Mouse (Mus musculus): ENCODE results near the gene Espnl. TPM values are rescaled to one million over a fixed set of nuclear protein-coding genes. Genes with fewer than 3 reads are reported as not detected.

Gene Espnl
- polyA plus RNA-seq, 1 experiment from 2014 or later, result not detected

DNA sequence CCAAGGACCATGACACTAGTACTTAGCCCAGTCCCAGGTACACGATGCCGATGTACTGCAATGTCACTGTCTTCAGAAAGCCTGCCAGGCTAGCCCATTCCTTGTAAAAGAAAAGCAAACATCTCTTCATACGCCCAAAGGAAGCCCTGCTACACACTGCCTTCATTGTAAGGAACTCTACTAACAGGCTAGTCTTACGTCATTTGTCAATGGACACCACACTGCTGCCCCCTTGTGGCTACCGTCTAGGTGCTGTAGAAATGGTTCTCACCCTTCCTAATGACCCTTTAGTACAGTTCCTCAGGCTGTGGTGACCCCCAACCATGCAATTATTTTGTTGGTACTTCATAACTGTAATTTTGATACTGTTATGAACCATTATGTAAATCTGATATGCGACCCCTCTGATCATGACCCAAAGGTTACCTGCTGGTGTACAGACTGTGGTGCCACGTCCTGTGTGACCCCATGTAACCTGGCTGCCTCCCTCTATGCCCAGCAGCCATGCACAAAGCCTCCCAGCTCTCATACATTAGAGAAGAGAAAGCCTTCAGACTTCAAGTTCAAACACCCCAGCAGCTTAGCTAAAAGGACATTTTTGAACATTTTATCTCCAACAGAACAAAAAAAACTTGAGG lies 58.7 kb downstream of the Espnl start:
- no peaks in the 10 kb centered on the region for H3K9me3 ChIP-seq (ENCODE audit: low read depth, low read length)
- no peak overlapping the region for H3K4me2 ChIP-seq
- TF ChIP-seq CTCF (IDR thresholded peaks at IDR 0.05; ENCODE audit: low read depth), result peak; percentile 90
- no peaks in the 10 kb centered on the region for H3K4me1 ChIP-seq (ENCODE audit: insufficient read depth)
- peak; percentile 93 for DNase-seq
- no peaks in the 10 kb centered on the region for H3K27me3 ChIP-seq (ENCODE audit: insufficient read depth, low read length)
- WGBS, result 50% methylated on average over 7 of the region's 7 CpGs
- peak; percentile 55 for ATAC-seq (ENCODE audit: insufficient read depth)
- H3K36me3 ChIP-seq (ENCODE audit: insufficient read depth), result peaks cover 95% of the 10 kb centered on the region
- H3K27ac ChIP-seq (ENCODE audit: low read depth), result no peak overlapping the region
- H3K9ac ChIP-seq, result no peak overlapping the region
- H3K4me3 ChIP-seq (ENCODE audit: low read depth, low read length), result no peak overlapping the region

DNA sequence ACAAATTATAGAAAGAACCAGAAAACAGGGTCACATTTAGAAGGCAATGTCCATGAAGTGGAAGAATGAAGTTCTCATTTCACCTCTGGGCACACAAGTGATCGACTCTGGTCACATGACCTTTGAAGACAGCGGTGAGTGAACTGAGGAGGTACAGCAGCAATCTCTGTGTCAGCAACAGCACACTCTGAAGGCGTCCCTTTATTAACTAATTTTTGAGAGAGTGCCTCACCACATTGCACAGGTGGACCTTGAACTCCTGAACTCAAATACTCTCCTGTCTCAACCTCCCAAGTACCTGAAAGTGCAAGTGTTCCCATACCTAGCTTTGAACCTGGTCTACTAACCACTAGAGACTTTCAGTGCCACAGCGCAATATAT lies 59.2 kb downstream of the Espnl start:
- no peaks in the 10 kb centered on the region for H3K4me1 ChIP-seq (ENCODE audit: insufficient read depth)
- H3K9ac ChIP-seq, result no peak overlapping the region
- no peak overlapping the region for H3K4me3 ChIP-seq (ENCODE audit: low read depth, low read length)
- no peak for DNase-seq
- TF ChIP-seq CTCF (IDR thresholded peaks at IDR 0.05; ENCODE audit: low read depth), result no peak
- no peaks in the 10 kb centered on the region for H3K9me3 ChIP-seq (ENCODE audit: low read depth, low read length)
- H3K27me3 ChIP-seq (ENCODE audit: insufficient read depth, low read length), result no peaks in the 10 kb centered on the region
- H3K36me3 ChIP-seq (ENCODE audit: insufficient read depth), result peaks cover 94% of the 10 kb centered on the region
- WGBS, result 93% methylated on average over 4 of the region's 4 CpGs
- no peak for ATAC-seq (ENCODE audit: insufficient read depth)
- no peak overlapping the region for H3K4me2 ChIP-seq
- H3K27ac ChIP-seq (ENCODE audit: low read depth), result no peak overlapping the region

DNA sequence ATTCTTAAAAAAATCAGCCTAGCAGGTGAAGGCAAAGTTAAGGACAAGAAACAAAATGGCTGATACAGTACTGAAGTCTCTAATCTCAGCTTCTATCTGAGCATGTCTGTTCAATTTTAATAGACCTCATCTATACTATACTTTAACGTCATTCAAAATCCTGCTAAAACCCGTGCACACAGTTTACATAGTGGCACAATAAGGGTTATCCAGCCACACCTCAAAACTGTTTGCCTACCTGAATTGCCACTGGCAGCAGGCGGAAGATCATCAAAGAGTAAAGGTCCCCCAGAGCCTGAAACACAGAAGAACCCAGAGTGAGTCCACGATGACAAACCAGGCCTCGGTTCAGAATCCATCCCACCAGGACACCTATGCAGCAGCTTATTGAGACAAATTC lies 68.5 kb downstream of the Espnl start:
- Histone ChIP-seq H3K4me1 (ENCODE audit: insufficient read depth) (no peaks in the 10 kb centered on the region), H3K27ac (ENCODE audit: low read depth) (no peak overlapping the region), H3K4me3 (ENCODE audit: low read depth, low read length) (no peak overlapping the region), H3K36me3 (ENCODE audit: insufficient read depth) (peaks cover 74% of the 10 kb centered on the region), H3K9ac (no peak overlapping the region), H3K9me3 (ENCODE audit: low read depth, low read length) (no peaks in the 10 kb centered on the region), H3K4me2 (no peak overlapping the region), H3K27me3 (ENCODE audit: insufficient read depth, low read length) (no peaks in the 10 kb centered on the region)
- DNase-seq (no peak), ATAC-seq (ENCODE audit: insufficient read depth) (no peak)
- WGBS, result 86% methylated on average over 5 of the region's 5 CpGs
- TF ChIP-seq CTCF (IDR thresholded peaks at IDR 0.05; ENCODE audit: low read depth), result no peak

DNA sequence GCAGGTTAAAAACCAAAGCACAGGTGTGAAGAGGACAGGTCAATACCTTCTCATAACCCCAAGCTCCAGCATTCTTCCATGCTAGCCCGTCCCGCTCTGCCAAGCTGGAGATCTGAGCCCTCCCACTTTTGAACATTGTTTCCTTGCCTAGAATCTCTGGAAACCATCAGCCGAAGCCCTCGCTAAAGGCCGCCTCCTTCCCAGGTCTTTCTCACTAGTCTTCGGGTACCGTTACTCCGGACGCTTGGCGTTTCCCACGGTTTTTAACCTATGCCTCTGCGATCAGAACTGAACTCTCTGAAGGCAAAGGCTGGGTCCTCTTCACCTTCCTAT lies 76.0 kb downstream of the Espnl start:
- peaks cover 13% of the 10 kb centered on the region; the same call in 1 of the 2 replicates for H3K4me1 ChIP-seq (ENCODE audit: insufficient read depth)
- no peak for TF ChIP-seq CTCF (IDR thresholded peaks at IDR 0.05; ENCODE audit: low read depth)
- WGBS, result under 1% methylated on average over 12 of the region's 12 CpGs
- peaks cover 20% of the 10 kb centered on the region; the same call in 1 of the 2 replicates for H3K36me3 ChIP-seq (ENCODE audit: insufficient read depth)
- no peak for DNase-seq
- peak overlapping the region; percentile 93 for H3K4me2 ChIP-seq
- peak overlapping the region; percentile 89 for H3K4me3 ChIP-seq (ENCODE audit: low read depth, low read length)
- no peaks in the 10 kb centered on the region for H3K9me3 ChIP-seq (ENCODE audit: low read depth, low read length)
- H3K27ac ChIP-seq (ENCODE audit: low read depth), result peak overlapping the region; percentile 82; the same call in 1 of the 2 replicates
- H3K27me3 ChIP-seq (ENCODE audit: insufficient read depth, low read length), result no peaks in the 10 kb centered on the region
- peak overlapping the region; percentile 89 for H3K9ac ChIP-seq
- ATAC-seq (ENCODE audit: insufficient read depth), result no peak

Other genes with a start within 250 kb of the Espnl start
- 1.2 and 2.2 TPM in 2 replicates for gene Rbm44, start 177.0 kb upstream of the Espnl start, polyA plus RNA-seq (2014; fragmentation: Nextera tagmentation; extraction: Ambion mirVana)
- gene Ramp1, start 142.3 kb upstream of the Espnl start, polyA plus RNA-seq (2014; fragmentation: Nextera tagmentation; extraction: Ambion mirVana), result 5.0 and 7.4 TPM in 2 replicates
- gene Ube2f, start 71.8 kb upstream of the Espnl start, polyA plus RNA-seq (2014; fragmentation: Nextera tagmentation; extraction: Ambion mirVana), result 77.9 and 78.0 TPM in 2 replicates
- gene Scly, start 23.7 kb upstream of the Espnl start, polyA plus RNA-seq (2014; fragmentation: Nextera tagmentation; extraction: Ambion mirVana), result 11.8 and 12.3 TPM in 2 replicates
- gene Klhl30, start 28.9 kb downstream of the Espnl start, polyA plus RNA-seq (2014; fragmentation: Nextera tagmentation; extraction: Ambion mirVana), result 0.08 and 1.3 TPM in 2 replicates
- gene Erfe, start 44.4 kb downstream of the Espnl start, polyA plus RNA-seq (2014; fragmentation: Nextera tagmentation; extraction: Ambion mirVana), result 2.7 TPM in 2 replicates
- 140 and 144 TPM in 2 replicates for gene Ilkap, start 76.7 kb downstream of the Espnl start, polyA plus RNA-seq (2014; fragmentation: Nextera tagmentation; extraction: Ambion mirVana)
- gene Hes6, start 92.0 kb downstream of the Espnl start, polyA plus RNA-seq (2014; fragmentation: Nextera tagmentation; extraction: Ambion mirVana), result 53.7 and 56.4 TPM in 2 replicates
- 6.6 and 8.3 TPM in 2 replicates for gene Per2, start 137.2 kb downstream of the Espnl start, polyA plus RNA-seq (2014; fragmentation: Nextera tagmentation; extraction: Ambion mirVana)
- gene Traf3ip1, start 172.6 kb downstream of the Espnl start, polyA plus RNA-seq (2014; fragmentation: Nextera tagmentation; extraction: Ambion mirVana), result 6.9 and 8.0 TPM in 2 replicates
- gene Asb1, start 218.5 kb downstream of the Espnl start, polyA plus RNA-seq (2014; fragmentation: Nextera tagmentation; extraction: Ambion mirVana), result 7.0 and 8.0 TPM in 2 replicates

Measured in lung, embryonic 14.5 days (tissue).